Mouse (Mus musculus) testis, adult 2 months (tissue): Measurements from ENCODE around the gene Fam102b.

Experiments
- CTCF ChIP-seq: fragments of 200-500 bp; IDR thresholded peaks from 2 replicates; pipeline ENCODE4 v1.5.1; 2012; ENCODE audit warnings: low read depth, mild to moderate bottlenecking, inconsistent platforms, low read length, moderate library complexity; ENCODE audit not compliant: control insufficient read depth, insufficient read depth, insufficient replicate concordance
- POLR2A ChIP-seq: fragments of 200-500 bp; IDR thresholded peaks from 2 replicates; pipeline ENCODE4 v1.6.1; 2012; ENCODE audit warnings: low read depth, mild to moderate bottlenecking, inconsistent platforms, low read length, moderate library complexity; ENCODE audit not compliant: control insufficient read depth

- TF ChIP-seq CTCF (no peak), POLR2A (no peak)
Measured at GRCm38 (mm10) chr3:108959680-108960295, 67.6 kb downstream of the Fam102b start.
